Mouse (Mus musculus) heart, adult 11 months (tissue): Measurements from ENCODE around the gene Errfi1.

Experiments
- DNase-seq: peaks from one replicate; pipeline ENCODE4 v3.0.0; 2022

The Errfi1 gene

DNA sequence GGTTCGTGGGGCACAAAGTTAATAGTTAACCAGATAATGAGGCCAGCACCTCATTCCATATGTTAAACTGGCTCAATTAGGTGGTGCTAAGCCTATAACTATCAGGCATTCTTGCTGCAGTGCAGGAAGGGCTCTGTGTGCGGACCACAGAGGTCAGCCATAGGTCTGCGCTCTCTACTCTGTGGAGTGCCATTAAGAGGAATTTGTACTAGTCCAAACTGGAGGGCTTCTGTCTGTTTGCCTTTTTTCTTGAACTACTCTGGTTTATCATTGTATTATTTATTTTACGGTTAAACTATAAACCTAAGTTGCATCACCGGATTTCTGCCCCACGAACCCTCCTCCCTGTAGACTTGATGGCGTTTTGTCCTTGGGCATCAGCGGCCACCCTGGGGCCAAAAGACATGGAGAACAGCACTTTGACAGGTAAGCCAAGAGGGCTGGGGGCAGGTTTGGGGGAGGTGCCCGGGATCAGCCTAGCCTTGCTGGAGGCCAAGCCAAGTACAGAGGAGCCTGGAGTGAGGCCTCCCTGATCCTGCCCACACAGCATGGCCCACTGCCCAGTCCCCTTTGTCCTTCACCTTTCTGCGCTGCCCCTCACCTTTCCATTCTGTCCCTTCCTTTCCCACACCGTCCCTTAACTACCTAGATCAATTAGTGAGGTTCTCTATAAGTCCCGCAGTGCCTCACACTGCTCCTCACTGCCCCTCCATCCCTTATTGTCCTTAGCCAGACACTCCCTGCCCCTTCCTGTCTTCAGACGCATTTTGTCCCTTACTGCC, at the start of gene Errfi1:
Errfi1 (plus strand) TSS at position 240 of the 782 bp plus-strand sequence.
- peak; percentile 94 for DNase-seq

DNA sequence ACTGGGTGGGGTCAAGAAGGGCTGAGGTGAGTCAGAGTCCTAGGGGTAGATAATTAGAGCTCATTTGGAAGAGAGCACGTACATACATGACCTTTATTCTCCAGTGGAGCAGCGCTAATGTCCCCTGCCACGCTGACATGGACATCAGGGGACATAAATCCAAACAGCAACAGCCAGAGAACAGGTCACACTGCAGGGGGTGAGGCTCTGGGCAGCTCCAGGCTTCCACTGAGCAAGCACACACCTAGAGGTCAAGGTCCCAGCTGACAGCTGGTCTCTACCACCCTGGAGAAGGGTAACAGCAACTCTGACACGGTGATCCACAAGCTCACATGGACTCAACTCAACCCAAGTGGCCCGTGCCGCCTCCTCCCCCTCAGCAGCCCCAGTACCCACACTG, 49.5 kb upstream of the Errfi1 start:
- no peak for DNase-seq

DNA sequence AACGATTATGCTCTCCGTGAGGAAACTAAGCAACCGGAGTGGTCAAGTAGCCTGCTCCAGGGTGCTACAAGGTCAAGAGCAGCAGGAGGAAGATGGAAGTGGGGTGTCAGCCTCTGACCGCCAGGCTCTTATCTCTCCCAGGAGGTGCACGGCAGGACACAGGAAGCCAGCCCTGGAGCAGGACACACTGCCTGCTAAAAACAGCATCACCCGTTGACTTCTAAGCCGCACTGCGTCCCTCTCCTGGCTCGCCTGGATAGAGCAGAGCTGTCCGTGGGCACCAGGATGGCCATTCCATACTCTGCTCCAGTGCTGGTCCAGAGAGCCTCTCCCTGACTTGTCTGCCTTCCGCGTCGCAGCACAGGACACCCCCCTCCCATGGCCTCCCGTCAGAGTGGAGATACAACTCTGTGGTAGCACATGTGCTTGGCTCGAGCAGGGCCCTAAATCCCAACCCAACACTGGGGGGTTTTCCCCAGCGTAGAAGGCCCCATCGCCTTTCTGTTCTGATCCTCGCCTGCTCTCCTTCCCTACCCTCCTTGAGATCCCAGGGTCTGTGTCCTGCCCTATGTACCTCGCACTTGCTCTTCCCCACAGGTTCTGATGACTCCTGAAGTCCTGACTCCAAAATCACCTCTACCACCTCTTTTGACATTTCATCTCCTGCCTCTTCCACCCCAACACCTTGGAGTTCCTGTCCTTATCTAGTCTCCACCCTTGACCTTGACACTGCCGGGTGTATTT, 45.8 kb upstream of the Errfi1 start:
- peak; percentile 95 for DNase-seq

DNA sequence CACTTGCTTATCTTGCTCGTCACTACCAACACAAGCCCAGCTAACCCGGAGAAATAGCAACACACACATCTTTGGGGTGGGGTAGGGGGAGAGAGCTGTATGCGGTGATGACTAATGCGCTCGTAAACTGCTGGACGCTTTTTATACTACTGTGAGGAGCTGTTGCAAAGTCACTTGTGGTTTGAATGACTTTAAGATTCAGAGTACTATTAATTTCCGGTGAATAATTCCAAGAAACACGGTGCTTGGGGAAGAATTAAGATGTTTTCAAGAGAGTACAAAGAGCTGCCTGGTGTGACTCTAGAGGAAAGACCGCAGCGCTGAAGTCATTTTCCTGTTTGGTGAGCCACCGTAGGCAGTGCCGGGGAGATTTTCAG, 45.3 kb upstream of the Errfi1 start:
- peak; percentile 96 for DNase-seq

DNA sequence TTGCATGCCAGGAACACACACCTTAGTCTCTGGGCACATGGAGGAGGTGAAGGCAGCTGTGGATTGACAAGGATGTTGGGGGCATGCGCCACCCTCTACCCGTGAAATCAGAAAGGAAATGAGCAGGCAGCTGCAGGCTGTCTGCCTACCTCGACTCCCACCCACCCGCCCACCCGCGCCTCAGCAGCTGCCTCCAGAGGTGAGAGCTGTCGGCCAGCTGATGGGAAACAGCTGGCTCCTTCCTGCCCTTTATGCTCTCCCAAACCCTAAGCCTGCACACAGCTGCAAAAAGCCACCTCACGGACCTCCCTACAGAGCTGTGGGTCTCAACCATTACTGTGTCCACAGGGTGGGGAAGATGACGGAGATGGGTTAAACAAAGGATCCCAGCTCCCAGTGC, 44.4 kb upstream of the Errfi1 start:
- peak; percentile 93 for DNase-seq

DNA sequence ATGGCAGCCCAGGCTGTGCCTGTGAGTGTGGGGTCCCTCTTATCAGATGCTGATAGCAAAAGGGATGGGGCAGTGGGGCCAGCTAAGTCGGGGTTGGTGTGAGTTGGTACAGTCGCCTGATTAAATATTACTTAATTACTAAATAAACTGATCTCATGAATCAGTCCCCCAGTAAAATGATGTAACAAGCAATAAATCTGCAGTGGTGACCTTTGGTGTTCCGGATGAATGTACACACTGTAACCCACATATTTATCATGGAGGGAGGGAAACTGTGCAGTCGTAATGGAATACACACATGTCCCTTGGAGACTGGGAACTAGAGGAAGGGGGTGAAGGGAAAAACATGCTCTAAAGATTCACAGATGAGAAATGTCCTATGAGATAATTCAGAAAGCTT, 38.6 kb upstream of the Errfi1 start:
- no peak for DNase-seq

DNA sequence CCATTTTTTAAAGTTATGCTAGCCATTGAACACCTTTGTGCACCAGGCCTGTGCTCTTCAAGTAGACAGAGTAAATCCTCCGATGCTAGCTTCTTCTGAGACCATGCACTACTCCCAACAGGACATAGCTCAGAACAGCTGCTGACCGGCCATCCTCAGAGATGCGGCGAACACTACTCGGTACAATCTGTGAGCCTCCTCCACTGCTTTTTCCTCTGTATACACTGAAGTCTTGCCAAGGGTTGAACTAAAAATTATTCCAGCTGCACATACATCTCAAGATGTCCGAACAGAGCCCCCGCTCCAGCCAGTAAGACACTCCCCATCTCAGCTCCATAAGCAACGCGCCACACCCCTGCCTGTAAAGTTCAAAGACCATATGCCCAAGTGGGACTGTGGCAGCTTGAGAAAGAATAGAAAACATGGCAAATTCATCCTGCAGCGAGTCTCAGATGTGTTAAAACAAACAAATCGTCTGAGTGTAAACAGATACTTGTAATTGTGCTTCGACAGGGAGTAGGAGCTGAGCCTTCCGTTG, 37.2 kb upstream of the Errfi1 start:
- DNase-seq, result no peak

DNA sequence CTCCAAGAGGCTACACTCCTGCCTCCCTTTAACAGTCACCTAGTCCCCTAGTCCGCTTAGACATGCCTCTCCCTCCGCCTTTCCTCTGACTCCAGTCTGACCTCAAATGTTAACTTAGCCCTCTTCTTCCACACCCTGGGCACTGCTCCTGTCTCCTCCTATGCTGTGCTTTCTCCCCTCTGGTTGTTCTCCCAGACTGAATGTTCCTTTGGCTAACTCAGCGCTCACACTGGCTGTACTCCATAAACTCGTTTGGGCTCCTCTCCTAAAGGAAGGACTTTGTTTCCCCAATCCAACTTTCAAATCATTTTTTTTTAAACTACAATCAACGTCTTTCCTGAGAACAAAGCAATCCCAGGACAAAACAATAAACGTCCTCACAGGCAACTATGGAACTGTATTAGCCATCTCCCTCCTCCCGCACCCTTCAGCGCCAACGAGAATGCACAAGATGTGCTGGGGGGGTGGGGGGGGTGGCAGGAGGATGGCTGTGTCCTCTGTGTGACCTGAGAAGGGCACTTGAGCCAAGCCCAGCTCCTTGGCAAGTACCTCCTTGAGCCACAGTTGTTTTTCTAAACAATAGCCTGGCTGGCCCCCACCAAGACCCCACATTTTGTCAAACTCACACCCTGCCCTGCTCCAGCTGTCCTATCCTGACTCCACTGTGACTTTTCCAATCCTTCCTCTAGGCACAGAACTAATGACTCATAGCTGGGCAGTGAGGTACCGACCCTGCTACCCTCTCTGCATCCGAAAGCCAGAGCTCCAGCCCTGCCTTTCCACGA, 34.4 kb upstream of the Errfi1 start:
- DNase-seq, result peak; percentile 97

DNA sequence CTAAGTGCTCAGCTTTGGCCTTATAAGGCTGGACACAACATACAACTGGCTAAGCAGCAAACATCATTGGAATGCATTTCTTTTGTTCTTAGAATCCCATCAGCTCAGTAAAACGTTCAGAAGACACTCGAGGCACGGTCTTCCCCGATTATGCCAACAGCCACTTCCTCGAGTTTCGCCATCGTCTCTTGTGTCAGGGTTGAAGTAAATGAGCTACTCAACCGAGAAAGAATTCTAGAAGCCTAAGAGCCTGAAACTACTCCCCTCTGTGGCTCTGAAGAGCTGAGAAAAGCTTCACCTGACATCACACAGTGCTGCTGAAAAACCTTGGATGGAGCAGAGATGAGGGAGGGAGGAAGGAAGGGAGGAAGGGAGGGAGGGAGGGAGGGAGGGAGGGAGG, 32.3 kb upstream of the Errfi1 start:
- no peak for DNase-seq

DNA sequence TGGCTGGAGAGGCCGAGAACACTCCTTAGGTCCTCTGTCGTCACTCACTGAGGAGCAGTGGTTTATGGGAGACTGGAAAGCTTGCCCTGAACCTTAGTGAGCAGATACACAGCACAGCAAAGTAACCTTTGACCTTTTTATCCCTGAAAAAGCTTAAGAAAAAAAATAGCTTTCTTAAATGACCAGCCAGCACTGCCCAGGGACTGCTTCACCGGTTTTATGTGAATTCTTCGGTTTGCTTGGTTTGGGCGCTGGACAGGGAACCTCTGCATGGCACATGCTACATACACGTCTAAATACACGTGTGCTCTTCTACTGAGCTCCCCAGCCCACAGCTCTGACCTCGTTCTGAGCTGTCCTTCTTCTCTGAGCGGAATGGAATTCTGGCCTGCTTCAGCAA, 31.1 kb upstream of the Errfi1 start:
- no peak for DNase-seq

DNA sequence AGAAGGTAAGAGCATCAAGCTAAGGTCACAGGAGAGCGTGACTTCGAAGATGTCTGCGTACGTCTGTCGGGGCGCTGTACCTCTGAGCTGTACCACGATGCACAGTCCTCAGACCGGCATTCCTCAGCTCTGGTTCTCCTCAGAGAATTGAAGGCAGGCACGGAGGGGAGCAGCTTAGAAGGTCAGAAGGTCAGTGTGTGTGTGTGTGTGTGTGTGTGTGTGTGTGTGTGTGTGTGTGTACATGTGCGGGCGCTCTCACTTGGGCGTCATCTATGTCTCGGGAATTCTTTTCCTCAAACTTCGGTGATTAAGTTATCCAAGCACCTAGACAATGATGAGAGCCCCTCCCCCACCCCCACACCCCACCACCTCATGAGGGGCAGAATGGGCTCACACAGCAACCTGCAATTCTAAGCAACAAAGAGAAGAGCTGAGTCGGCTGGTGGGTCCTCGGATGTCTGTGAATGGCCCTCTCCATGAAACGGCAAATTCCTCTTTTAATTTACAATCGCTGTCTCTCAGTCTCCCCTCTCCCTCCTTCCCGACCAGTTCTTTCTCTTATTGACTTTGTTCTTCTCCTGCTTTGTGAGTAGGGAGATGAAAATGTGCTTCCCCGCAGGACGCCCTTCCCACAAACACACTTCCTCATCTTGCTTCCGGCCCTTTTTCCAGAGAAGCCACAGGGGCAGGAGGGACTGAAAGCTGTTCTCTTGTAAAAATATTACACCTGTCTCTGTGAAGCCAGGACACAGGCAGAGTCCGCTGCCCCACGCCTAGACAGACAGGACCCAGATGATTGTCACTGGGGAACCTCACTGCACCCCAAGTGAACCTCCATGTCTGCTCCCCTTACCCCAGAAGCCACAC, 29.9 kb upstream of the Errfi1 start:
- peak; percentile 92 for DNase-seq

DNA sequence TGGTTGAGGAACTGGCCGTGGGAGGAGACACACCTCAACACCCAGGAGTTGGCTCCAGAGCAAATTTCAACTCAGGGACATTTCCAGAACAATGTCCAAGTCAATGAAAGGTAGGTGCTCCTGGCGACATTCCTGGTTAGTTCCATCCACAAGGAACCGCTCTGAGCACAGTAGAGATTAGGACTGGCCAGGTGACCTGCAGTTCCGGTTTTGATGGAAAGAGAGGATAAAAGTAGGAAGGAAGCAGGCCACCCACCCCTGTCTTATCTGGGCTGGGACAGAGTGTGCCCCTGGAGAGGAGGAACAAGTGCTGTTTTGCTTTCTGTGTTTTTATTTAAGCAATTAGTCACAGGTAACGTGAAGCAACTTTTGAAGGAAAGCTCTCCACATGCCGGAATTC, 28.8 kb upstream of the Errfi1 start:
- DNase-seq, result peak; percentile 95

DNA sequence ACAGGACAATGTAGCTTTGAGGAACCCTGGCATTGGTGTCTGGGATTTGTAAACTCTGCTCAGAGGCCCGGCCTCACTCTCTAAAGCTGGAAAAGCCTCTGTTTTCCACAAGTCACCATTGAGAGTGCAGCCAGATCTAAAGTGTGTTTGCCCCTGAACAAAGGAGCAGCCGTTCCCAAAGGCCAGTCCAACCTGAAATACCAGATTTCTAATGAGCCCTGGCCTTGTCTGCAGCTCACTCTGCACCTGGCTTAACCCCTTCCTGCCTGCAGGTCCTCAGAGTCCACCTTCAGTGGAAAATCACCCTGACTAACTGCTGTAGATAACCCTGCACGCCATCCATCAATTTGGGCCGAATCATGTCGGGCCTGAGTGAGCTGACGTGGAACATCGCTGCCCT, 28.2 kb upstream of the Errfi1 start:
- DNase-seq, result no peak

DNA sequence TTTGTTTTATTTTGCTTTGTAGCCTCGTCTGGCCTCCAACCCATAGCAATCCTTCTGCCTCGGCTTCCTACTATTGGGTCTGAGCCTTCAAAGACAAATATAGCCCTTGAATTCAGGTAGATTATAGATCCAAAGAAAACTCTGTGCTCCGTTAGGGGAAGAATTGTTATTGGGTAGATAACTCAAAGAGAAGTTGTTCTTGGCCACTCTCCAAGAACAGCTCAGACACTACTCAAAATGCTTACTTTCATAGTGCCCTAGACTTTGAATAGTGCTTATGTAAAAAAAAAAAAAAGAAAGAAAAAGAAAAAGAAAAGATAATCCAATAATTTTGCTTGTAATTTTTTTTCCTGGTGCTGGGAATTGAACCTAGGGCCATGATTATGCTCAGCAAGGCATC, 22.4 kb upstream of the Errfi1 start:
- no peak for DNase-seq

DNA sequence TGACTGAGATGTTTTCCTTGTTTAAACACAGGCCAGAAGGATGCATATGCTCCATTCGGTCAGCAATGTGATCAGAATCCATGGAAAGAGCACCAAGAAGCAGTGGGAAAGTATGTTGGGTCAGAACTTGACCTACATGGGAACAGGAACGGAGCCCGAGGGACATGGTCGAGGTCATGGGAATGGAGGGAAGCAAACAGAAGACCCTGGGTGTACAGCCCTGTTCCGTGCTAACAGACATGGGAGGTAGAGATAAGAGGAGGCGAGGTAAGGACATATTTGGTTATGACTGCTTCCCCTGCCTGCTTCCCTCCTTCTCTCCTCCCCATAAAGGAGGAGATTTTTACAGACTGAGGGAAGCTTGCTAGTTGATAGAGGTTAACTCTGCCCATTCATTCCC, 21.8 kb upstream of the Errfi1 start:
- peak; percentile 97 for DNase-seq

DNA sequence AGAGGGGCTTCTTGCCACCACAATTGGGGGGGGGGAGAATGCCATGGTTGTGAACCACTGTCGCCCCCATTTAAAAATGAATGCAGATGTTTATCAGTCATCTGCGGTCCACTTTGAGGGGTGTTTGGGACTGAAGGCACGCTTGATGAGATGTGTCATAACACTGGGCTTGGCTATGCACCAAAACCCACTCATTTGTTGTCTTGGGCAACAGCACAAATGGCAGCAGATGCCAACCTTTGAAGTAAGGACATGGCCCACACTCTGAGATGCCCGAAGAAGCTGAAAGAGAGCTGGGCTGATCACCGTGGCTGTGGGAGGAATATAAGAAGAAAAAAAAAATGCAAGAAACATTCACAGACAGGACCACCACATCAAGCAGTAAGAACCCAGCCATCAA, 18.6 kb upstream of the Errfi1 start:
- DNase-seq, result no peak

DNA sequence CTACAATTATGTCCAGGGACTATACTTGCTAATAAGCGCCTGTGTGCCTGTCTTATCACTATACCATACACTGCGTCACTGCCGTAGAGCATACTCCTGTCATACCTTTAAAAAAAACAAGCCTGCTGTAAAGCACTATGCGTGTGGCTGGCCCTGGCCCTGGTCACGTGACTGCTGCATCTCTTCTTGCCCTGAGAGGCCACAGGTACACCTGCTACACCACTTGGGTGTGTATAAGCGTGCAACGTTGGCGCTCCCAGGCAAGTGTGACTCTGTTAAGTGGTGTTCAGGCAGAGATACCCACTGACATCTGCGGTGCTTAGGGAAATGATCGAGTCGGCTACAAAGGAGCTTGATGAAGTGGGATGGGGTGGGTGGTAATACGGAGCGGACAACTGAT, 17.5 kb upstream of the Errfi1 start:
- peak; percentile 90 for DNase-seq

DNA sequence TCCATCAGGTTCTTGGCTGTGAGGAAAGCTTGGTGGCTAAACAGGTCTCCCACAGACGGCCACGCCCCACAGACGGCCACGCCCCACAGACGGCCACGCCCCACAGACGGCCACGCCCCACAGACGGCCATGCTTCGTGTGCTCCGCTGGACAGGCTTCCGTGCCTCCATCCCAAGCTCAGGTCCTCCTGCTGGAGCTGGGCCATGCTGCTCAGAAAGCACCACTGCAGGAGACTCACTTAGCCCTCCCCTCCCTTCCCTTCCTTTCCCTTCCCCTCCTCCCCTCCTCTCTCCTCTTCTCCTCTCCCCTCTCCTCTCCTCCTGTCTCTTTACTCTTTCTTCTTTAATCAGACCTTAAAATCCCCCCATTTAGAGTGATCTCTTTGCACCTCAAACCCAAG, 16.8 kb upstream of the Errfi1 start:
- no peak for DNase-seq

DNA sequence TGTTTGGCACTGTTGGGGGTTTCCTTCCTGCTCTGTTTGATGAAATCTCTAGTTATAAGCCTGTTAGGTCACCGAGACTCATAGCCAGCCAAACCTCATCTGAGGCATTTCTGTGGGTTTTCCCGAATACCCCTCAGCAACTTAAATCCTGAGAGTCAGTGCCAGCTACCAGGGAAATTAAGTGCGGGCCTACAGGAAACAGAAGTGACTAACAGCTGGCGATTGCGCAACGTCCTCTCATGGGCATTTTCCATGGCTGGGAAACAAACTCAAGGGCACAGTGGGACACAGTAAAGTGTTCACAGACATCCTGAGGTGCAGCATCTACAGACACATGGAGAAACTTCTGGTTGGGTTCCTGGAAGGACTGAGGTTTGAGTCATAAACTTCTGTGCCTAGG, 16.3 kb upstream of the Errfi1 start:
- DNase-seq, result peak; percentile 97

DNA sequence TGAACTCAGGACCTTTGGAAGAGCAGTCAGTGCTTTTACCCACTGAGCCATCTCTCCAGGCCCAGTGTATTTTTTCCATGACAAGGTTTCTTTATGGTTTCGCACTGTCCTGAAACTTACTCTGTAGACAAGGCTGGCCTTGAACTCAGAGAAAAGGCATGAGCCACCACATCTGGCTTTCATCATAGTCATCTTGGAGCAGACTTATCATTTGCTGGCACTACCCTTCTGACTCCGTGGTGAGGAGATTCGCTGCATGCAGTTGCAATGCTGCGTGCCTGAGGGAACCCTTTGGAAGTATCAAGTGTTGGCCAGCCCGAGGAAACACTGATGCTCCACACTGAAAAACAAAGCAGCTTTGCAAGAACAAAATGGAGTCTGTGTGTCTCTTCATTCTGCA, 11.7 kb upstream of the Errfi1 start:
- no peak for DNase-seq

DNA sequence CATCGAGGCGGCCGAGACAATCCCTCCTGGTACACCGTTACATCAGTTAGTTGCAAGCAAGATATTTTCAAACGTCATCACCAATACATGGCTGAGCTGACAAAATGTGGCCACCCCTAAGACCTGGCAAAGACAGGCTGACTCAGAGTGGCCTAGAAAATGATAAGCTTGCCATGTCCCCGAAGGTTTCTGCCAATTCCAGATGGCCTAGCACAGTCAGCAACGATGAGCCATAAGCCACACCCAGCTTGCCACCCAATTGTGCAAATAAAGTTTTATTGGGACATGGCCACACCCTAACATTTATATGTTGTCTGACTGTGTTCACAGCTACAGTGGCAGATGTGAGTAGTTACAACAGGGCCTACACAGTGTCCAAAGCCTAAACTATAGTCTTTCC, 10.5 kb upstream of the Errfi1 start:
- no peak for DNase-seq

DNA sequence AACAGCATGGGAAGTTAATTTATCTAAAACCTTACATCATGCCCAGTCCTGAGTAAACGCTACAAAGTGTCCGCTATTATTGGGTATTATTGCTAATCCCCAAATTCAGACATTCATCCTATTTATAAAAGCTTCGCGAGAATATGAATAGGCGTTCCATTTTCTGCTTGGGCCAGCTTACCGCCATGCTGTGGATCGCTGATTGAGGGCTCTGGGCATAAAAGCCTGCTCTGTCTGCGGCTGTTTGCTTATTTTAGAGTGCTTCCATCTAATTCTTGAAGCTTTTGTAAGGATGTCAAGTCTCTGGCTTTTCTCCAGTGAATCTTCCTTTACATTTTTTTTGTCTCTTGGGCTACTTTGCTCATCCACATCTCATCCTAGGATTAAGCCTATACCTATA, 7.4 kb upstream of the Errfi1 start:
- DNase-seq, result no peak

DNA sequence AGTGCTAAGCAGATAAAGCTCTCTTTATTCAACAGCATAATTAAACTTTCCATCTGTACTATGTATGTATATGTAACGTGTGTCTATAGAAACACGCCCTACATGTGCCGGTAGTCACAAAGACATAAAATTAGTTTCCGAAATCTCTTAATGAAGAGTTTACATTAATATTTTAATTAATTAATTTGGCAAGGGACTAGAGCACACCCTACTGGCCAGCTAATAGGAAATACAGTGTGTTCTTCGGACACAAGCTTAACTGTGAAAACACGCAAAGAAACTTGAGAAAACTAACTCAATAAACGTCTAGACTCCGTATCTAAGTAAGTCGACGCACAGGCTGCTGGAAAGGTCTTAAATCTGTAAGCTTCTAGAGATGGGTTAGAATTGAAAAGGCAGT, 3.8 kb upstream of the Errfi1 start:
- DNase-seq, result no peak
